Mouse (Mus musculus) neural tube, embryonic 14.5 days (tissue): ENCODE results near the gene Pex14. TPM values are rescaled to one million over a fixed set of nuclear protein-coding genes. Genes with fewer than 3 reads are reported as not detected.
A peak's percentile ranks its signal among the peaks of the same experiment; 100 is the strongest.

Experiments
- ATAC-seq: fragments of 200-750 bp; cut with Nextera tagmentation; 2 replicates; pipeline ENCODE4 v1.8.0; 2017; ENCODE audit warnings: low read depth, mild to moderate bottlenecking, moderate TSS enrichment, moderate library complexity
- H3K27ac ChIP-seq: fragments of 300-500 bp; sonication (generic); 2 replicates; pipeline ENCODE4 v1.5.1; 2014; ENCODE audit warnings: low read depth, mild to moderate bottlenecking, control low read depth, low read length, moderate library complexity, mixed read lengths
- H3K27me3 ChIP-seq: fragments of 300-500 bp; sonication (generic); 2 replicates; pipeline ENCODE4 v1.6.1; 2014; ENCODE audit warnings: low read length; ENCODE audit not compliant: control insufficient read depth, insufficient read depth
- H3K36me3 ChIP-seq: fragments of 300-500 bp; sonication (generic); 2 replicates; pipeline ENCODE4 v1.6.1; 2014; ENCODE audit warnings: low read length, mixed read lengths; ENCODE audit not compliant: control insufficient read depth, insufficient read depth
- H3K4me1 ChIP-seq: fragments of 300-500 bp; sonication (generic); 2 replicates; pipeline ENCODE4 v1.6.1; 2014; ENCODE audit warnings: low read length; ENCODE audit not compliant: control insufficient read depth, insufficient read depth
- H3K4me2 ChIP-seq: fragments of 300-500 bp; sonication (generic); 2 replicates; pipeline ENCODE4 v1.6.1; 2014; ENCODE audit warnings: mild to moderate bottlenecking, low read depth, low read length, control low read depth
- H3K4me3 ChIP-seq: fragments of 300-500 bp; sonication (generic); 2 replicates; pipeline ENCODE4 v1.5.1; 2014; ENCODE audit warnings: low read depth, low read length, control low read depth, mixed read lengths
- H3K9ac ChIP-seq: fragments of 300-500 bp; sonication (generic); replicated peaks from 2 replicates; pipeline ENCODE4 v1.6.1; 2014; ENCODE audit warnings: low read depth, mild to moderate bottlenecking, control low read depth, low read length, mixed read lengths
- H3K9me3 ChIP-seq: fragments of 300-500 bp; sonication (generic); 2 replicates; pipeline ENCODE4 v1.6.1; 2016; ENCODE audit warnings: low read length; ENCODE audit not compliant: control insufficient read depth
- WGBS: fragments of 180-500 bp; shearing (Covaris S2); extraction: QIAGEN DNeasy Blood & Tissue Kit; methylation state at CpG from one replicate; pipeline ENCODE4 v1.1.7; 2014; 5-methylcytosine and 5-hydroxymethylcytosine counted together
- polyA plus RNA-seq: library from polyadenylated mRNA; unstranded; fragments of >200 nt; fragmentation: Nextera tagmentation; extraction: Ambion mirVana; gene quantifications from 2 replicates; pipeline ENCODE4 v1.2.1, GENCODE M21; 2014

Gene Pex14
- polyA plus RNA-seq, result 40.9 and 44.4 TPM in 2 replicates

DNA sequence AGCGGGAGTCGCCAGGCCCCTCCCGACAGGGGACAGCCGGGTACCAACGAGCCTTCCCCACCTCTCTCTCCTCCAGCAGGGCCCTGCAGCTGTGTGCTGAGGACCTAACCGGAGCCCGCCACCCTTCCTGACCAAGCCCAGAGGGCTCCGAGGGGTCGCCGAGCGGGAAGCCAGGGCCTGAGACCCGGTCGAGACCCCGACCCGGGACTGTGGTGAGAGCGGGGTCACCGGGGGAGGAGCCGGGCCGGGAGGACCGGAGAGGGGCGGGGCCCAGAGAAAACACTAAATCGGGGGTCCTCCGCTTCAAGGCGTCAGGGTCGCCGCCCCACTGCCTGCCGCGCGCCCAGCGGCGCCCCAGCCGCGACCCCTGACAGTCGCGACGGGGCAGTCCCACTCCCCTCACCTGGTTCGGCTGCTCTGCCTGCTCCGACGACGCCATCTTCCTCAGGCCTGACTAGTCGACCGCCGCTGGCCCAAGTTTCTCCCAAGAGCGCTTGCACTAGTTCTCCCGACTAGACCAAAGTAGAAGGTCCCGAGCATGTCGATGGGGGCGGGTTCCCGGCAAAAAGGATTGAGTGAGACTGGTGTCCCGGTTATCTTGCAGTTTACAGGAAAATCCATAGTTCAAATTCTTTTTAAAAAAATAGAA lies at the start of gene Pex14:
Gene Pex14 (minus strand): TSS at position 508 of the 649 bp plus-strand sequence.
- under 1% methylated on average over 41 of the region's 50 CpGs for WGBS
- Histone ChIP-seq H3K27me3 (no peaks in the 10 kb centered on the region), H3K4me2 (peak within 1 kb of the TSS; percentile 94), H3K27ac (no peak within 1 kb of the TSS), H3K4me1 (peaks cover 10% of the 10 kb centered on the region), H3K9ac (peak within 1 kb of the TSS; percentile 82), H3K36me3 (no peaks in the 10 kb centered on the region), H3K9me3 (no peaks in the 10 kb centered on the region), H3K4me3 (peak within 1 kb of the TSS; percentile 98)
- ATAC-seq, result peak; percentile 63

DNA sequence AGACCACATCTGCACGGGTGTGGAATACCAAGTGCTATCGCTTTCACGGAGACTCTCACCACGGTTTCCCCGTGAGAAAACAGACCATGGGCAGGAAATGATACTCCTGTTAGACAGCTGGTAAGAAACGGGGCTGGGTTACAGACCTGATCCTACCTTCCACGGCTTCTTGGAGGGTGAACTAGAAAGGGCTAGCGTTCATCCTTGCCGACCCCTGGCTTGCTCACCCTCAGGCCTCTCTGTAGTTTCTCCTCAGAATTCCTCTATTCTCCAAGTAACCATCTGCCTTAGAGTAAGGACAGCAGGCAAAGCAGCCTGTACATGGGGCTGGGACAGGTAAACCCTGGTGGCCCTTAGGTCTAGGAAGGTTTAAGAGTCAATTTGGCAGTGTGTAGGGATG lies 49.5 kb upstream of the Pex14 start:
- no peak for ATAC-seq
- Histone ChIP-seq H3K4me2 (no peak overlapping the region), H3K9me3 (no peaks in the 10 kb centered on the region), H3K4me3 (no peak overlapping the region), H3K36me3 (peaks cover 39% of the 10 kb centered on the region), H3K27ac (no peak overlapping the region), H3K4me1 (no peaks in the 10 kb centered on the region), H3K9ac (no peak overlapping the region), H3K27me3 (no peaks in the 10 kb centered on the region)
- 81% methylated on average over 9 of the region's 9 CpGs for WGBS

DNA sequence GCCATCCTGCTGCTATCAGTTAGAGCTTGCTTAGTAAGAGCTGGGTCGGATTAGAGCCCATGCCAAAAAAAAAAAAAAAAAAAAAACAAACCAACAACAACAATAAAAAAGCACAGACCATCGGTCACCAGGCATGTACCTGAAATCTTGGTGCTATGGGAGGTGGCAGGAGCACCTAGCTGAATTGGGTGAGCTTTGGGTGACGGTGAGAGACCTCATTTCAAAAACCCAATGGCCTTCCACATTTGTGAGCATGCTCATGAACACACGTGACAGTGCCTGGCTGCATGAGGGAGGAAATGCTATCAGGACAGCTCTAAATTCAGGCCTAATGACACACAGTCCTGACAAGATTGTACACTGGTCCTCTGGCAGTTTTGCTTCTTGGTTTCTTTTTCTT lies 48.4 kb upstream of the Pex14 start:
- Histone ChIP-seq H3K4me2 (no peak overlapping the region), H3K4me3 (no peak overlapping the region), H3K27me3 (no peaks in the 10 kb centered on the region), H3K36me3 (peaks cover 27% of the 10 kb centered on the region), H3K4me1 (no peaks in the 10 kb centered on the region), H3K27ac (no peak overlapping the region), H3K9ac (no peak overlapping the region), H3K9me3 (no peaks in the 10 kb centered on the region)
- no peak for ATAC-seq
- WGBS, result 80% methylated on average over 4 of the region's 4 CpGs

DNA sequence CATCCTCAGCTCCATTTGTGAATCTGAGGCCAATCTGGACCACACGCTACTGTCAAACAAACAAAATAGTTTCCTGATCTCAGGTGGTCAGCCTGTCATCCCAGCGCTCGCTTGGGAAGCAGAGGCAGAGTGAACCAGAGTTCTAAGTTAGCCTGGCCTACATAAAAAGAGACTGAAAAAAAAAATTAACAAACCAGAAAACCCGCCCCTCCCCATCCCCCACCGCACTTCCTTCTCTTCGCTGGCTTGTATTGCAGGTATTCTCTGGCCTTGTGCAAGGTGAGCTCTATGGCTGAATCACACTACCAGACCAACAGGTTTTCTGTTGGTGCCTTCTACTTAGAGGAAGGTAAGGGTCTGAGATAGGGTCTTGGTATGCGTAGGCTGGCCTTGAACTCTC lies 47.9 kb upstream of the Pex14 start:
- ATAC-seq, result no peak
- WGBS, result 88% methylated on average over 7 of the region's 7 CpGs
- Histone ChIP-seq H3K9ac (no peak overlapping the region), H3K27me3 (no peaks in the 10 kb centered on the region), H3K4me1 (no peaks in the 10 kb centered on the region), H3K4me2 (no peak overlapping the region), H3K27ac (no peak overlapping the region), H3K36me3 (peaks cover 24% of the 10 kb centered on the region), H3K9me3 (no peaks in the 10 kb centered on the region), H3K4me3 (no peak overlapping the region)

DNA sequence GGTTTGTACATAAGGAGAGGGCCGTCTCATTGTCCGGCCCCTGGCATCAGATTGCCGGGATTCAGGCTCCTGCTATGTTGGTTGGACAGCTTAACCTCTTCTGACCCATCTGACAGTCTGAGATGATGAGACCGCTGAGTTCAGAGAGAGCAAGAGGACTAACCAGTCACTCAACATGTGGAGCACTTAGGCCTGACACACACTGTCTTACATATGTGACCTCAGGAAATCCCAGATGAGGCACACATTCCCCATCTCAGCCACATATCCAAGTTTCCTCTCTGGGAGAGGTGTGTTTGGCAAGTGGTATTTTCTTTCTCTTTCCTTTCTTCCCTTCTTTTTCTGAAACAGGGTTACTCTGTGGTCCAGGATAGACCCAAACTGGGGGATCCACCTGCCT lies 45.5 kb upstream of the Pex14 start:
- Histone ChIP-seq H3K9me3 (no peaks in the 10 kb centered on the region), H3K27ac (no peak overlapping the region; the same call in 1 of the 2 replicates), H3K27me3 (no peaks in the 10 kb centered on the region), H3K4me1 (no peaks in the 10 kb centered on the region), H3K4me3 (no peak overlapping the region), H3K36me3 (peaks cover 8% of the 10 kb centered on the region), H3K4me2 (no peak overlapping the region), H3K9ac (no peak overlapping the region)
- ATAC-seq, result no peak
- whole genome bisulfite sequencing, result 85% methylated on average over 4 of the region's 4 CpGs

DNA sequence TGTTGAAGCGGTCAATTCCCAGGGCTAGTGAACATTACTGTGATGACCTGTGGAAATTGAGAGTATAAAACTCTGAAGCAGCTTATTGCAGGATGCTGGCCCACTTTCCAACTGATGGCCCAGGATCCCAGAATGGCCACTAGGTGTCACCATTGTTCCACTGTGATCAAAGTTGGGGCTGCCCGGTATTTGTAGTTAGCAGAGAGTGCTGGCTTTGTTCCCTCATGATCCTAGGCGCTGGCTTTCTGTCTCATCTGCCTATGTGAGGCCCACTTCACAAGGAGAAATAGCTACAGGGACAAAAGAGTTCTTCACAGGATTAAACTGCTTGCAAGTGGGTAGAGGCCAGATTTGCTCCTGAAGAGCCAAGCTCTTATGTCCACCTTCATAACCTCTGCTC lies 44.8 kb upstream of the Pex14 start:
- no peaks in the 10 kb centered on the region for H3K9me3 ChIP-seq
- H3K4me1 ChIP-seq, result no peaks in the 10 kb centered on the region
- H3K27me3 ChIP-seq, result no peaks in the 10 kb centered on the region
- H3K4me3 ChIP-seq, result no peak overlapping the region
- peaks cover 3% of the 10 kb centered on the region; the same call in 1 of the 2 replicates for H3K36me3 ChIP-seq
- no peak overlapping the region for H3K4me2 ChIP-seq
- peak; percentile 89 for ATAC-seq
- H3K27ac ChIP-seq, result peak overlapping the region; percentile 12; the same call in 1 of the 2 replicates
- 4% methylated on average over 3 of the region's 3 CpGs for WGBS
- H3K9ac ChIP-seq, result no peak overlapping the region

DNA sequence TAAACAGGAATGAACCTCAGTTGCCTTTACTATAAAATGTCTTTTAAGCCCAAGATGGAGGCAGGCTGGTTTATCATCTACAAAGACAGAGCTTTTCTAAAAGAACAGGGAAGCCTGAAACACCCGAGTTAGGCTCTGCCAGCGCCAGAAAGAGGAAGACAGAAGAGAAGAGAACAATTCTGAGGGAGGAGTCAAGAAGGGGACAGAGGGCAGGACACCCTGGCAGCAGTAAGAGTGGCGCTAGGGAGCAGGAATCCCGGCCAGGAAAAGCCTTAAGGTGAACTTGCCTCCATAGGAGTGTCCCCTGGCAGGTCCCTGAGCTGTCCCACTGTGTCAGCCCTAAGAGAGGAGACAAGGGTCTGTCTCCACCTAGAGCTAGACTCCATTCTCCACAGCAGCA lies 43.9 kb upstream of the Pex14 start:
- Histone ChIP-seq H3K36me3 (no peaks in the 10 kb centered on the region), H3K9me3 (no peaks in the 10 kb centered on the region), H3K4me2 (no peak overlapping the region), H3K9ac (no peak overlapping the region), H3K27me3 (no peaks in the 10 kb centered on the region), H3K4me1 (no peaks in the 10 kb centered on the region), H3K27ac (no peak overlapping the region), H3K4me3 (no peak overlapping the region)
- WGBS, result 30% methylated on average over 4 of the region's 4 CpGs
- ATAC-seq, result no peak

DNA sequence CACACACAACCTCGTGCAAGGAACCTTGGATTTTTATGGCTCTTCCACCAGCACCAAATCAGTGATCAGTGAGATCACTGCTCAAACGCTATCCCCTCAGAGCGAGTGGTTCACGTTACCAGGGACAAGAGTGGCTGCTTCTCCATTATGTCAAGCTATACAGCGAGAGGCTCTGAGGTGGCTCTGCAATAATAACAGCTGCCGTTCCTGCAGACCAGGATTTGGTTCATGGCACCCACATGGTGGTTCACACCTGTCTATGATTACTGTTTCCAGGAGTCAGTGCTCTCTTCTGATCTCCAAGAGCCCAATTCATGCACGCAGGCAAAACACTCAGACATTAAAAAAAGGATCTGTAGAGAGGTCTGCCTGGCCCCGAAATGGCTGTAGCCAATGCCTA lies 38.8 kb upstream of the Pex14 start:
- WGBS, result 85% methylated on average over 8 of the region's 8 CpGs
- H3K27me3 ChIP-seq, result no peaks in the 10 kb centered on the region
- H3K9ac ChIP-seq, result no peak overlapping the region

DNA sequence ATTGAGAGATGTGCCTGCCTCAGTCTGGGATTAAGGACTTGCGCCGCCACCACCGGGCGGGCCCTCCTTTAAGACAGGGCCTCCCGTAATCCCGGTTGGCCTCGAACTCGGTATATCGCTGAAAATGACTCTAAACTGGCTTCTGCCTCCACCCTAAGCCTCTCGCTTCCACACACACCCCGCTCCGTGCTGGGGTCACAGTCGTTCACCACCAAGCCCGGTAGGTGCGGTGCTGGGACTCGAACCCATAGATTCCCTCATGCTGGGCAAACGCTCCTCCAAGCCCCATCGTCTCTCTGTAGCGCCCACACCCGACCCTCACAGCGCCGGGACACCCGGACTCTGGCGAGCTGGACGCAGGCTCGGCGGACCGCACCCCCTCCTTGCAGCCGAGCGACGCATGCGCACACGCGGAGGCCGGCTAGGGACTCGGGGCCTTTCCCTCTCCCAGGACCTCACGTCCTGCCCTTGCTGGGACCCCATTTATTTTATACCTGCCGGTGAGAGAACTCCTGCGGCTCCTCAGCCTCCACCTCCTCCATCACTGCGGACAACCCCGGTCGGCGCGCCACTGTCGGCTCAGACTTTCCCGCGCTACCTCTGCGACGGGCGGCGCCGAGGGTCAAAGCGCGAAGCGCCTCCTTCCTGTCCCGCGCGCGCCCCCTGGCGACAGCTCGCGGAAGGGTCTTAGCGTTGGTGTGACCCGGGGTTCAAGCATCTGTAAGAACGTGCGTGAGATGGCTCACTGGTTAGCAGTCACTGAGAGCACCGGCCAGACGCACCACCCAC lies 37.5 kb upstream of the Pex14 start, which contains the start of gene Cenps:
Gene Cenps (minus strand): TSS at position 648 of the 789 bp plus-strand sequence.
- Histone ChIP-seq H3K27ac (peak within 1 kb of the TSS; percentile 44), H3K9me3 (no peaks in the 10 kb centered on the region), H3K36me3 (no peaks in the 10 kb centered on the region), H3K4me2 (peak within 1 kb of the TSS; percentile 61), H3K27me3 (no peaks in the 10 kb centered on the region), H3K9ac (peak within 1 kb of the TSS; percentile 72), H3K4me3 (peak within 1 kb of the TSS; percentile 57), H3K4me1 (peaks cover 4% of the 10 kb centered on the region; the same call in 1 of the 2 replicates)
- WGBS, result 1% methylated on average over 65 of the region's 68 CpGs
- ATAC-seq, result peak; percentile 92

More for the DNA sequence above, 38.8 kb upstream of the Pex14 start:
- Histone ChIP-seq H3K4me1 (peaks cover 4% of the 10 kb centered on the region; the same call in 1 of the 2 replicates), H3K36me3 (no peaks in the 10 kb centered on the region), H3K9me3 (no peaks in the 10 kb centered on the region), H3K4me2 (no peak overlapping the region), H3K27ac (no peak overlapping the region), H3K4me3 (no peak overlapping the region)
- ATAC-seq, result no peak
